Mouse (Mus musculus): ENCODE results near the gene Myl7. TPM values are rescaled to one million over a fixed set of nuclear protein-coding genes. Genes with fewer than 3 reads are reported as not detected.

Myl7 gene
- polyA plus RNA-seq, 1 experiment from 2014 or later = 1.4 TPM

DNA sequence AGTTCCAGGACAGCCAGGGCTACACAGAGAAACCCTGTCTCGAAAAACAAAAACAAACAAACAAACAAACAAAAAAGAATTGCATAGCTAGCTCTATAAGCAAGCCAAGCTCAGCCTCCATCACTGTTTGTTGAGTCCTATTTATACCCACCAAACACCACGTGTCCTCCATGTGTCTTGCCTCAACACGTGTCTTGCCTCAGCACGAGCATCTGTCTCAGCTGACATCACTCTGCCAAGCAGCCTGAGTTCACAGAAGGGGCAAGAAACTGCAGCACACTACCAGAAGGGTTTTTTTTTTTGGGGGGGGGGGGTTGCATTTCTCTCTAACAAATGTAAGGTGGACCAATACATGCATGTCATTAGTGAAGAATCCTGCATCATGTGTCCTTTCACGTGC lies 48.1 kb downstream of the Myl7 start:
- no peak for ATAC-seq (ENCODE audit: insufficient number of reproducible peaks, low FRiP score, low TSS enrichment, low read depth)
- Histone ChIP-seq H3K9ac (no peak overlapping the region), H3K27ac (replicated peaks) (no peak overlapping the region), H3K4me3 (replicated peaks) (no peak overlapping the region), H3K36me3 (no peaks in the 10 kb centered on the region), H3K4me1 (peaks cover 19% of the 10 kb centered on the region), H3K9me3 (replicated peaks) (no peaks in the 10 kb centered on the region), H3K4me2 (replicated peaks) (no peak overlapping the region), H3K27me3 (no peaks in the 10 kb centered on the region)
- 35% methylated on average over 5 of the region's 5 CpGs for WGBS

DNA sequence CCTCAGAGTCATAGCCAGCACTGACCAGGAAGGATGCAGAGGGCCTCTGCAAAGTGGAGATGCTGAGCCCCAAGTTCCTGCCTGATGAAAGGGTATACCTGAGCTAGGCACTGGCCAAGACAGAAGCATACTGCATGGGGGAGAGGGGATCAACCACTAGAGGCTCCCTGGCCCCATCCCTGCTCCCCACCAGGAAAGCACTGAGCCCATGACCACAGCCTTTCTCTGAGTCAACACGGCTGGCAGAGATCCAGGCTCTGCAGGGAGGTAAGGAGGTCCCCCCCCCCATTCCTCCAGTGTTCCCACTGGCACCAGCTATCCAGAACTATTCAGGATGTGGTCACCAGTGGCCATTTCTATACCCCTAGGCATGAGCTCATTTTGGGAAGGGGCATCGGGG lies 49.3 kb downstream of the Myl7 start:
- 51% methylated on average over 2 of the region's 2 CpGs for WGBS
- ATAC-seq (ENCODE audit: insufficient number of reproducible peaks, low FRiP score, low TSS enrichment, low read depth) = 0 out of 2 replicates have a peak, but pooled peaks have one; percentile 20
- H3K9me3 ChIP-seq (replicated peaks) = no peaks in the 10 kb centered on the region
- no peak overlapping the region for H3K4me3 ChIP-seq (replicated peaks)
- no peaks in the 10 kb centered on the region for H3K36me3 ChIP-seq
- no peak overlapping the region for H3K9ac ChIP-seq
- H3K4me1 ChIP-seq = peaks cover 18% of the 10 kb centered on the region
- H3K27me3 ChIP-seq = no peaks in the 10 kb centered on the region
- H3K4me2 ChIP-seq (replicated peaks) = no peak overlapping the region
- H3K27ac ChIP-seq (replicated peaks) = 0 out of 2 replicates have a peak overlapping the region, but pooled peaks have one; percentile 28

DNA sequence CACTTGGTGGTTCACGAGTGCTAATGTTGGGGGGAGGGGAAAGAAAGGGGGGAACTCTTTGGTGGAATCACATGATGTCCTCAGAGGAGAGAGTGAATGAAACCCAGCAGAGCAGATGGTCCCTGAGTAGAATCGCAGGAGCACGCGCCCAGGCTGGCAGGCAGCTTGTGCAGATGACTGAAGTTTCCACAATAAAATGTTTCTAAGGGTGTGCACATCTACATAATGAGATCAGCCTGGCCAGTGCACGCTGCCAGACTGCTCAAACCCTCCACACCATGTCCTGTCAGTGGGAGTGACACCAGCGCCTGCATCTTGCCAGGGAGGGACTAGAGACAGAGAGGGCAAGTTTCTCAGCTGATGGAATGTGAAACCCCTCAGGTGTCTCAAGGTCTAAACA lies 49.8 kb downstream of the Myl7 start:
- peak; percentile 44; the same call in 1 of the 2 replicates for ATAC-seq (ENCODE audit: insufficient number of reproducible peaks, low FRiP score, low TSS enrichment, low read depth)
- H3K9me3 ChIP-seq (replicated peaks) = no peaks in the 10 kb centered on the region
- H3K4me3 ChIP-seq (replicated peaks) = no peak overlapping the region
- no peak overlapping the region for H3K9ac ChIP-seq
- H3K4me2 ChIP-seq (replicated peaks) = no peak overlapping the region
- no peaks in the 10 kb centered on the region for H3K36me3 ChIP-seq
- WGBS = 22% methylated on average over 6 of the region's 6 CpGs
- H3K27me3 ChIP-seq = no peaks in the 10 kb centered on the region
- peaks cover 18% of the 10 kb centered on the region for H3K4me1 ChIP-seq
- H3K27ac ChIP-seq (replicated peaks) = peak overlapping the region; percentile 28; the same call in 1 of the 2 replicates

DNA sequence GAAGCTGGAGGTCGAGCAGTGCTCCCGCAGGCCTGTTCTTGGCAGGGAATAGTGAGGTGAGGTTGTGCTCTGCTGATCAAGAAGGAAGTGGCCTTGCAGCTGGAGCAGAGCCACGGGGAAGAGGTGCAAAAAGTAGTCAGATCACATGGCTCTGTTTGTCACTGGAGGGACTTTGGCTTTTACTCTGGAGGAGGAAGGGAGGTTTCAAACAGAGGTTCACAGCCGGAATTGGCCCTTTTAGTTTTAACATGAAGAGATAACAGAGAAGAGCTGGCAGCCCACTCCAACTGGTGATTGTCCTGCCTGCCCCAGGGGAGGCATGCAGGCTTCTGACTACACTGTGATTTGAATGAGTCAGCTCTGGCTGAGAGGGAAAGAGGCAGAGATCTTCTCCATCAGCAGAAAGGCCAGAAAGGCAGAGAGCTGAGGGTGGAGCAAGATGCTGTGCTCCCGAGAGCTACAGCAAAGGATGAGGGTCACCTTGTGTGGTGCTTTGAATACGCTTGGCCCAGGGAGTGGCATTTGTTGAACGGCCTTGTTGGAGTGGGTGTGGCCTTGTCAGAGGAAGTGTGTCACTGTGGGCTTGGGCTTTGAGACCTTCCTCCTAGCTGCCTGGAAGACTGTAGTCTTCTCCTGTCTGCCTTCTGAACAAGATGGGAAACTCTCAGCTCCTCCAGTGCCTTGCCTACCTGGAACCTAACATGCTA lies 51.8 kb downstream of the Myl7 start:
- Histone ChIP-seq H3K4me3 (replicated peaks) (no peak overlapping the region), H3K9me3 (replicated peaks) (no peaks in the 10 kb centered on the region), H3K27me3 (no peaks in the 10 kb centered on the region), H3K4me1 (peaks cover 18% of the 10 kb centered on the region), H3K27ac (replicated peaks) (no peak overlapping the region; the same call in 1 of the 2 replicates), H3K36me3 (no peaks in the 10 kb centered on the region), H3K4me2 (replicated peaks) (no peak overlapping the region), H3K9ac (no peak overlapping the region)
- no peak for ATAC-seq (ENCODE audit: insufficient number of reproducible peaks, low FRiP score, low TSS enrichment, low read depth)
- WGBS = 63% methylated on average over 7 of the region's 7 CpGs

Other genes with a start within 250 kb of the Myl7 start
- 173 and 178 TPM in 2 replicates for gene Mrps24, start 183.1 kb downstream of the Myl7 start, polyA plus RNA-seq (2015; fragmentation: Nextera tagmentation; extraction: Ambion mirVana)
- 29.4 and 30.1 TPM in 2 replicates for gene Urgcp, start 136.4 kb downstream of the Myl7 start, polyA plus RNA-seq (2015; fragmentation: Nextera tagmentation; extraction: Ambion mirVana)
- gene Dbnl, start 110.3 kb downstream of the Myl7 start, polyA plus RNA-seq (2015; fragmentation: Nextera tagmentation; extraction: Ambion mirVana) = 118 and 128 TPM in 2 replicates
- 71.2 and 107 TPM in 2 replicates for gene Pgam2, start 95.0 kb downstream of the Myl7 start, polyA plus RNA-seq (2015; fragmentation: Nextera tagmentation; extraction: Ambion mirVana)
- gene Polm, start 60.8 kb downstream of the Myl7 start, polyA plus RNA-seq (2015; fragmentation: Nextera tagmentation; extraction: Ambion mirVana) = 10.4 and 12.0 TPM in 2 replicates
- gene Aebp1, start 36.8 kb downstream of the Myl7 start, polyA plus RNA-seq (2015; fragmentation: Nextera tagmentation; extraction: Ambion mirVana) = 61.3 and 66.9 TPM in 2 replicates
- gene Pold2, start 20.5 kb downstream of the Myl7 start, polyA plus RNA-seq (2015; fragmentation: Nextera tagmentation; extraction: Ambion mirVana) = 106 and 125 TPM in 2 replicates
- gene Gck, start 51.3 kb upstream of the Myl7 start, polyA plus RNA-seq (2015; fragmentation: Nextera tagmentation; extraction: Ambion mirVana) = 2.4 and 3.5 TPM in 2 replicates
- 64.4 and 66.7 TPM in 2 replicates for gene Ykt6, start 56.9 kb upstream of the Myl7 start, polyA plus RNA-seq (2015; fragmentation: Nextera tagmentation; extraction: Ambion mirVana)
- gene Camk2b, start 167.6 kb upstream of the Myl7 start, polyA plus RNA-seq (2015; fragmentation: Nextera tagmentation; extraction: Ambion mirVana) = 3.5 and 4.6 TPM in 2 replicates